Mouse (Mus musculus) intestine, embryonic 14.5 days (tissue): ENCODE results near the gene Olfr959. TPM values are rescaled to one million over a fixed set of nuclear protein-coding genes. Genes with fewer than 3 reads are reported as not detected.

Source experiments
- polyA plus RNA-seq: library from polyadenylated mRNA; unstranded; fragments of >200 nt; fragmentation: Nextera tagmentation; extraction: Ambion mirVana; gene quantifications from 2 replicates; pipeline ENCODE4 v1.2.1, GENCODE M21; 2014

The Olfr959 gene
- polyA plus RNA-seq, 1 experiment from 2014 or later, result not detected

Other genes with a start within 250 kb of the Olfr959 start
- gene Olfr948, start 249.5 kb downstream of the Olfr959 start, polyA plus RNA-seq, result not detected in 2 replicates
- gene Olfr951, start 188.2 kb downstream of the Olfr959 start, polyA plus RNA-seq, result not detected in 2 replicates
- gene Olfr952, start 148.4 kb downstream of the Olfr959 start, polyA plus RNA-seq, result not detected in 2 replicates
- not detected in 2 replicates for gene Olfr954, start 118.9 kb downstream of the Olfr959 start, polyA plus RNA-seq
- gene Olfr955, start 103.6 kb downstream of the Olfr959 start, polyA plus RNA-seq, result not detected in 2 replicates
- gene Olfr44, start 81.6 kb downstream of the Olfr959 start, polyA plus RNA-seq, result not detected in 2 replicates
- gene Olfr957, start 59.8 kb downstream of the Olfr959 start, polyA plus RNA-seq, result not detected in 2 replicates
- not detected in 2 replicates for gene Olfr958, start 21.5 kb downstream of the Olfr959 start, polyA plus RNA-seq
- 24.7 and 32.1 TPM in 2 replicates for gene AW551984, start 28.8 kb upstream of the Olfr959 start, polyA plus RNA-seq
- not detected in 2 replicates for gene Olfr148, start 35.1 kb upstream of the Olfr959 start, polyA plus RNA-seq
- gene Olfr960, start 45.8 kb upstream of the Olfr959 start, polyA plus RNA-seq, result not detected in 2 replicates
- gene Olfr961, start 69.5 kb upstream of the Olfr959 start, polyA plus RNA-seq, result not detected in 2 replicates
- gene Olfr963, start 91.6 kb upstream of the Olfr959 start, polyA plus RNA-seq, result not detected in 2 replicates
- gene Olfr149, start 131.5 kb upstream of the Olfr959 start, polyA plus RNA-seq, result not detected in 2 replicates
- not detected in 2 replicates for gene Olfr965, start 135.8 kb upstream of the Olfr959 start, polyA plus RNA-seq
- gene Olfr150, start 155.4 kb upstream of the Olfr959 start, polyA plus RNA-seq, result not detected in 2 replicates
- gene Olfr967, start 170.7 kb upstream of the Olfr959 start, polyA plus RNA-seq, result not detected in 2 replicates
- gene Olfr968, start 207.7 kb upstream of the Olfr959 start, polyA plus RNA-seq, result not detected in 2 replicates
- not detected in 2 replicates for gene Olfr969, start 215.4 kb upstream of the Olfr959 start, polyA plus RNA-seq
- not detected in 2 replicates for gene Olfr970, start 233.3 kb upstream of the Olfr959 start, polyA plus RNA-seq